Mouse (Mus musculus) olfactory bulb, adult 2 months (tissue): ENCODE data around the gene Trim65.

Experiments
- CTCF ChIP-seq: fragments of 200-500 bp; IDR thresholded peaks from 2 replicates; pipeline ENCODE4 v1.5.1; 2012; ENCODE audit warnings: low read depth, mild to moderate bottlenecking, low read length, moderate library complexity; ENCODE audit not compliant: insufficient read depth
- POLR2A ChIP-seq: fragments of 200-500 bp; IDR thresholded peaks from 2 replicates; pipeline ENCODE4 v1.6.1; 2012; ENCODE audit warnings: mild to moderate bottlenecking, low read depth, low read length, moderate library complexity; ENCODE audit not compliant: insufficient read depth

GRCm38 (mm10) chr11:116101931-116102381, 29.0 kb downstream of the Trim65 start:
- TF ChIP-seq CTCF (no peak), POLR2A (no peak)
